Mouse (Mus musculus) gastrocnemius, postnatal 14 days (tissue): Measurements from ENCODE around the gene Wars. TPM values are rescaled to one million over a fixed set of nuclear protein-coding genes. Genes with fewer than 3 reads are reported as not detected.
"Not testable (repeated sequence)": the region's sequence is repeated elsewhere in the genome, so short reads cannot be mapped to it uniquely, and the experiment has no call there.

ENCODE experiments used
- DNase-seq: peaks from one replicate; pipeline ENCODE4 v3.0.0; 2021; ENCODE audit warnings: mixed read lengths
- intact Hi-C: fragments of 180-260 bp; cut with DNase I; formaldehyde crosslinking; loops from one replicate; pipeline ENCODE4 v1.15.1; 2025; ENCODE audit warnings: low total_unique reads
- total RNA-seq, 2 experiments: library from RNA; stranded (reverse); gene quantifications; 2 replicates each; pipeline ENCODE4 v1.2.3; 2021

Gene Wars
- total RNA-seq, 2 experiments from 2014 or later = 22.5 to 25.9 TPM

DNA sequence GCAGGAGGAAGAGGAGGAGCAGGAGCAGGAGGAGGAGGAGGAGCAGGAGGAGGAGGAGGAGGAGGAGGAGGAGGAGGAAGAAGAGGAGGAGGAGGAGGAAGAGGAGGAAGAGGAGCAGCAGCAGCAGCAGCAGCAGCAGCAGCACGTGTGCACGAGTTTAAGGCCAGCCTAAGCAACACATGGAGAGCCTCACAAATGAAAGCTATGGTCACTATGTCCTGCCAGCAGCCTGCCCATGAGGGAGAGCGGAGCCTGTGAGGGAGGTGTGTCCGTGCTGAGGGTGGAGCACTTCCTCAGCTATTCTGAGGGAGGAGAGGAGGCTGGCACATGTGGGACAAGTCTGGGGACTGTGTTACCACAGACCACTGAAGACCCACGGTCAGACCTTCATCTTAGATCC is 20.9 kb downstream of the Wars start:
- DNase-seq = no peak
- intact Hi-C loops = no loop called here

DNA sequence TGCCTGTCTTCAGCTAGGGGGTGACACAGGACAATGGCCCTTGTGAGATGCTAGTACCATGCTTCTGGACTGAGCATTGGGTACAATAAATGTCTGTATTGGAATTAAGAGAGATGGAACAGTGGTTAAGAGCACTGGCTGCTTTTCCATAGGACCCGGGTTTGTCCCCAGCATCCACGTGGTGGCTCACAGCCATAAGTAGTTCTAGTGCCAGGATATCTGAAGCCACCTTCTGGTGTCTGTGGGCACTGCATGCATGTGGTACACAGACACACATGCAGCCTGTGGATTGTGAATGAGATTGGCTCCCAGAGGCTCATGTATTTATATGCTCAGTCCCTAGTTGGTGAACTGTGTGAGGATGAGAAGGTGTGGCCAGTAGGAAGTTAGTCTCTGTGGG is 24.4 kb downstream of the Wars start:
- DNase-seq = no peak
- intact Hi-C loops = no loop called here

DNA sequence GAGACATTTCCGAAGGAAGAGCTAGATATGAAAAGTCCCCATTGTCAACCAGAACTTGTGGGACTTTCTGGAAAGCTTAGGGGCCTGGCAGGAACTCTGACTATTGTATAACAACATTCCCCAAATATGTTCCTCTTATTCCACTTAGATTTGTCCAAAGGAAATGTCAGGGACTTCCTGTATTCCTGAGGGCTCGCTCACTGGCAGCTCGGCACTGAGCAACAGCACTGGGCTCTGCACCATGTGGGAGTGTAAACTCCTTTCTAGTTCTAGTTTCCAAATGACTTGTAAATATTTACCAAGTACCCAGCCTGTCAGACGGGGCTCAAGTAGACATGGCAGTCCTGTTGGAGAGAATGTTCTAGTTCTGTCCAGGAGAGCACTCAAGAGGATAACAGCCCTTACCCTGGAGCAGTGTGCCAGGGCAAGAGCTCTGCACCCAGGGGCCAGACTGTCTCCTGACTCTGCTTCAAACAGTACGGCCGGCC is 28.9 kb downstream of the Wars start:
- intact Hi-C loops = no loop called here
- no peak for DNase-seq

DNA sequence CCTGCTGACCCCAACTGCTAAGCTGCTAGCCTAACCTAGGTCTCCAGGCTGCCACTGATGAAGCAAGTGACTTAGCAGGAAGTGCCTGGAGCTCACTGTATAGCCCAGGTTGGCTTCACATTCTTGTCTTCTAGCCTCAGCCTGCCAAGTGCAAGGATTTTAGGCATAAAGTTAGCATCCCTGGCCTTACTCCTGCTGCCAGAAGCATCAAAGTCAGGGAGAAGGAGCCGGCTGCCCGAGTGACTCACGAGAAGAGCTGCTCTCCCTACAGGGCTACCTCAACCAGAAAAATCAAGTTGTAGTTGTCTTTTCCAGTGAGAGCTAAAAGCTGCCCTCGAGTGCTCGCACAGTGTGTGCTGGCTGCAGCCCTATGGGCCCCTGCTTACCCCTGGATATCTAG is 35.5 kb downstream of the Wars start:
- intact Hi-C loops = no loop called here
- DNase-seq = no peak

DNA sequence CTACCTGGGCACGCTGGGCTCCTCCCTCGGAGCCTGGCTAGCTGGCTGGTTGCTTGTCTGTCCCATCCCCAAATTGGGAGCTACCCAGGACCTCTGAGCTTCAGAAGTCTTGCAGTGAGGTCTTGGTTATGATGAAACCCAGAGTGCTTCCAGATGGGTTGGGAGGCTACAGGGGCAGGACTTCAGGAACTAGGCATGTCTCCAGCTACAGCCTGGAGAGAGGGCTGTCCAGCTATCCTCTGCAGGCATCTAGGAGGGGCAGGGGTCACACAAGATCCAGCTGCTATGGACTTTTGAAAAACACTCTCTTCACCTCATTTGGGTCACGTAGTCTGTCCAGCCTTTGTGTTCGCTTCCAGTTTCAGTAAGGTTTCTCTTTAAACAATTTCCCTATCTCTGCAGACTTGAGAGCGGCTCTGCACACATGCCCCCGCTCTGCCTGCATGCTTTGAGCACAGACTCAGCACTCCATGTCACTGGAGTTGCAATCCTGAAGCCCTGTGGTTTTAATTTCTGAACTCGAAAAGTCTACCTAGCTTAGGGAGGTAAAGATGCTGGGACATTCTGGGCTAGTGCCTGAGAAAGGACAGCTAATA is 36.3 kb downstream of the Wars start:
- intact Hi-C loops = no loop called here
- peak; percentile 57 for DNase-seq

DNA sequence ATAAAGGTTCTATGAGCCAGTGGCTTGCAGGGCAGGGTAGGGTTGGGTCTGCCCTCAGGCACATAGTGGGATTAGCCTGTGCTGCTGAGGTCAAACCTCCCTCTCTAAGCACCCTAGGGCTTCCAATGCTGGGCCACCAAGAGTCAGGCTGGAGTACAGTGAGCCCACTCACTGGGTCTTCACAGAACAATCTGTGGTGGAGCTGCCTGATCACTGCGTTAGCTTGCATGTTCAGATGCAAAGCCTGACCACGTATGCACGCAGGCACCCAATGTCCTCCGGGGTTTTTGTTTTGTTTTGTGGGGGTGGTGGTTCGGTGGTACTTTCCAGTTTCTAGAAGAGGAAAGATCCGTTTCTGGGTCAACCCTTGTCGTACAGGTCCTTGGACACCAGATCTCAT is 36.9 kb downstream of the Wars start:
- intact Hi-C loops = no loop called here
- DNase-seq = no peak

DNA sequence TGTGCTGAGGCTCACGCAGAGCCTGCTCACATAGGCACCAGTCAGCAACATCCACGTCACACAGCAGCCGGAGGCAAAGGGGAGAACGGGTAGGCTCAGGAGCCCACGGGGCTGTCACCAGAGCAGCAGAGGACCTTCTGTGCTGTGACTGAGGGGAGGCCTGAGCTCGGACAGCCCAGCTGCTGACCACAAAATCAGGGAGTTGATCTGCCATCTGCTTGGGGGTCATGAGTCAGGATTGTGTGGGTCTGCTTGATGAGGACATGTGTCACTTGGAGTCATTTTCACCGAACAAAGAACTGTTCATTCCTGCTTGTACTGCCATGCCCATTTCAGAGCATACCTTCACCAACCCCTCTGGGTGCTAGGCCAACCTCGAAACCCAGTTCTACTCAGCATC is 37.8 kb downstream of the Wars start:
- no peak for DNase-seq
- intact Hi-C loops = no loop called here

DNA sequence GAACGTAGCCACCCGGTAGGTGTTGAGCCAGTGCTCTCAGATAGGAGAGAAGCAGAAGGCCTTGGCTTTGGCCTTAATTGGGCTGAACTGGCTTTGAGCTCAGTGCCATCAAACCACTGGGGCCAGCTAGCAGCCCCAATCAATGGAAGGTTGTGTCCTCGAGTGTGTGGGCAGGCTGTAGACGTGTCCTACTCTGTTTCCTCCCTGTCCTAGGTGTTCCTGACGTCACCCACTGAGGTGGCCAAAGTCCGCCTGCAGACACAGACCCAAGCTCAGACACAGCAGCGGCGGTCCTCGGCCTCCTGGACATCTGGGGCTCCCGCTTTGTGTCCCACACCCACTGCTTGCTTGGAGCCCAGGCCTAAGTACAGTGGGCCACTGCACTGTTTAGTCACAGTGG is 38.9 kb downstream of the Wars start:
- DNase-seq = no peak
- intact Hi-C loops = no loop called here

DNA sequence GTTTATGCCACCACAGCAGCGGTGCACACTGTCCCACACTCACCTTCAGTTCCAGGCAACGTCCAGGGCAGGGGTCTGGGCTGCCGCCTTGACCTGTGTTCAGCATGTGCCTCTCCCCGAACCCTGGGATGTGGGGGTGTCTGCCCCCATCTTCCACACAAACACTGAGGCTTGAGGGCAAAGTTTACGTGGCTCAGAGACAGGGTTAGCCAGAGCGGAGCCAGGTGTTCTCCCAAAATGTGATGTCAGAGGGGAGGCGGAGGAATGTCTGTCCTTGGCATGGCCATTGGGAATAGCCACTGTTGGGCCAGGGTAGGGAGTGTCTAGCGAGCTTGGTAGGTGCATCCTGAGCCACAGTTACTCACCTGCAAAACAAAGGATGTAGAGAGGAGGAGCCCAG is 41.2 kb downstream of the Wars start:
- intact Hi-C loops = loop anchor here (5.0 kb wide), 1 partner anchor 41 kb away; no protein-coding TSS in a partner anchor
- no peak for DNase-seq

DNA sequence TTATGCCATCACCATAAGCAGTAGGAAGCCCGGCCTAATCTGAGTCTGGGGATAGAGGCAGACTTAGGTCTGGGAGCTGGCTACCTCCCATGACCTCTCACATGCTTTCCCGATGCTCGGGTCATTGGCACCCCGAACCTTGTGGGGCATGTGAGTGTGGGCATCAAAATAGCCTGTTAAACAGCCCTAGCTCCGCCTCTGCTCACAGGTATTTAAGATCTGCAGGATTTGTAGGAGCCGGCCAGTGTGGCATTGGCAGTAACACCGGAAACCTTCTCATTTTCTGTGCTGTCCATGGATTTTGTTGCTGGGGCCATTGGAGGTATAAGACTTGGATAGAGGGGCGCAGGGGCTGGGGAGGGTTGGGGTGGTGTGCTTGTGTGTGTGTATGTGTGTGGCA is 43.1 kb downstream of the Wars start:
- intact Hi-C loops = loop anchor here (5.0 kb wide), 1 partner anchor 39 kb away; no protein-coding TSS in a partner anchor
- DNase-seq = no peak

DNA sequence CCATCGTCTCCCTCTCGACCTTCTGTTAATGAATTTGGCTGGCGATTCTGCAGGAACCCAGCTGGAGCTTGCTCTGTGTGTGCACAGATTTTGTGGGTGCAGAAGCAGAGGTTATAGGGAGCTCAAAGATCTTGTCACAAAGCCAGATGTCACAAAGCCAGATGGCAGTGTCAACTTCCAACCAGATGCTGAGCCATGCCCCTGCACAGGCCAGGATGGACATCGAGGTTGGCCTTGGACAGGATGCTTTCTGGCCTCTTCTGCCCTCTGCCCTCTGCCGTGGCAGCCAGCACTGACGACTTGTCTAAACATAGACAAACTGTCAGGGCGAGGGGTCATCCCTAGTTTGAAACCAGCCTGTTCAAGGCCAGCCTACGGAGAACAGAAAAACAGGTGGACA is 43.8 kb downstream of the Wars start:
- no peak for DNase-seq
- intact Hi-C loops = loop anchor here (5.0 kb wide), 1 partner anchor 38 kb away; no protein-coding TSS in a partner anchor

DNA sequence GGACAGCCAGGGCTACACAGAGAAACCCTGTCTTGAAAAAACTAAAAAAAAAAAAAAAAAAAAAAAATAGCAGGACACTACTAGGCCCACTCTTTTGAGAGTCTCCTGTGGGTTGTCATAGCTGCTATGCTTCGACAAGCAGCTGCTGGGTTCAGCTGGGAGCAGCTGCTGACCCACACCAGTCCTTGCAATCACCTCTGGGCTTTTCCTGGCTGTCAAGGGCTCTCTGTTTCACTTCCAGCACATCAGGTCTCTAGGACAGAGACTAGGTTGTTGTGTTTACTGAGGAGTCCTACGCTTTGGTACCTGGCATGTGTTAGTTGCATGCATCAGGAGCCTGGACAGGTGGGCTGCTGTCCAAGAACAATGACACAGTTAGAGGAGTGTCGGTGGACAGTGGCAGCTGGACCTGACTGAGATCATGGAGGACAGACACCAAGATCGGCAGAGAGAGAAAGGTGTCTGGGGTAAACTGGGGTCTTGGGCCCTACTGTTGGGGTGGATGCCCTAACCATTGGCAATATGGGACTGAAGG is 44.4 kb downstream of the Wars start:
- intact Hi-C loops = loop anchor here (5.0 kb wide), 1 partner anchor 37 kb away; no protein-coding TSS in a partner anchor
- DNase-seq = no peak

DNA sequence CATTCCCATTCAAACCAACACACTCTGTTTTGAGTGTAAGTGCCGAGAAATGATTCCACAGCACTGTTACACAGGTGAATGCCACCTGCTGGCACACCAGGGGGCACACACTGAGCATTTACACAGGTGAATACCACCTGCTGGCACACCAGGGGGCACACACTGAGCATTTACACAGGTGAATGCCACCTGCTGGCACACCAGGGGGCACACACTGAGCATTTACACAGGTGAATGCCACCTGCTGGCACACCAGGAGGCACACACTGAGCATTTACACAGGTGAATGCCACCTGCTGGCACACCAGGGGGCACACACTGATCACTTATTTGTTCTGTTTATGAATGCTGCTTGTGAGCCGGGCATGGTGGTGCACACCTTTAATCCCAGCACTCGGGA is 45.9 kb downstream of the Wars start:
- intact Hi-C loops, DNase-seq: not testable (repeated sequence)

DNA sequence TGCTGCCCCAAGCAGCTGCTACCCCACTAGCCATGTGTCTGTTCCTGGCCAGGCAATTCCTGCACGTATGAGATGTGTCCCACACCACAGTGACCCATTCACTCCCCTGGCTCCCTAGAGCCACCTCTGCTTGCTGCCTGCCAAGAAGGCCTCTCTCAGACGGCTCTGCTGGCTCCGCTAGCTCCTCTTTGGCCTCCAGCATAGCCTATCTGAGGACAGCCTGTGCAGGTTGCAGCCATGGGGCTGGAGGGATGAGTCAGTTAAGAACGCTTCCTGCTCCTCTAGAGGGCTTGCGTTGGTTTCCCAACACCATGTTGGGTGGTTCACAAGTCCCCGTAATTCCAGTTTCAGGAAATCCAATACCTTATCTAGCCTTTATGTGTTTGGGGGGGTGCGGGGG is 51.3 kb downstream of the Wars start:
- DNase-seq = peak; percentile 40
- intact Hi-C loops = loop anchor here (5.0 kb wide), 1 partner anchor 40 kb away; no protein-coding TSS in a partner anchor

DNA sequence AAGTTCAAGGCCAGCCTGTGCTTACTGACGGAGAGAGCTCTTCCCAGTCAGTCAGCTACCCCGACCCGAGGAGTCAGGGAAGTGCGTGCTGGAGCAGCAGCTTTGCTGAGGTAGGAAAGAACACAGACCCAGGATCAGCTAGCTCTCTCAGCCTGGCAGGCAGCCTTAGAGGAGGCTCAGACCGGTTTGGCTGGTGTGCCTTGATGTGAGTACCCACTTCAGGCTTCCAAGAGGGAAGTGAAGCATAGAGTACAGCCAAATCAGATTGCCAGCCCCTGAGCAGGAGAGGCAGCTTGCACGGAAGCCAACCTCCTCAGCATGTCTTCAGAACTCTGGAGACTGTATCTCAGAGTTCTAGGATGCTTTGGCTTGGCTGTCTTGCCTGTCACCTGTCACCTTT is 52.8 kb downstream of the Wars start:
- no peak for DNase-seq
- intact Hi-C loops = loop anchor here (5.0 kb wide), 1 partner anchor 41 kb away; no protein-coding TSS in a partner anchor

DNA sequence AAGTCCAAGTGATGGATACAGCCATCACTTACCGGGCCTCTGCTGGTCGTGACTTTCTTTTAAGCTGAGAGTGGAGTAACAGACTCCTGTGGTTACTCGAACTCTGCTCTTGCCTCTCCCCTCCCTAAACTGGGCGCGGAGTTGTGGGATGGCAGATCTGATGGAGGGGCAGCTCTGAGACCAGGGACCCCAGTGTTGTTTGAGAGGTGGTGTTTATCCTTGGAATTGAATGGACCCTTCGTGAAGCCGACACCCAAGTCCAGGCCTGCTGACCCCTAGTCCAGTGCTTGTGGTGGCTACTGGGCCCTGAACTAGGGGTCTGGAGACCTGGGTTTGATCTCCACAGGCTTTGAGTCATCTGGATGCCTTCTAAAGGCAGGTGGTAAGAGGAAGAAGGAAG is 57.3 kb downstream of the Wars start:
- intact Hi-C loops = no loop called here
- DNase-seq = no peak

DNA sequence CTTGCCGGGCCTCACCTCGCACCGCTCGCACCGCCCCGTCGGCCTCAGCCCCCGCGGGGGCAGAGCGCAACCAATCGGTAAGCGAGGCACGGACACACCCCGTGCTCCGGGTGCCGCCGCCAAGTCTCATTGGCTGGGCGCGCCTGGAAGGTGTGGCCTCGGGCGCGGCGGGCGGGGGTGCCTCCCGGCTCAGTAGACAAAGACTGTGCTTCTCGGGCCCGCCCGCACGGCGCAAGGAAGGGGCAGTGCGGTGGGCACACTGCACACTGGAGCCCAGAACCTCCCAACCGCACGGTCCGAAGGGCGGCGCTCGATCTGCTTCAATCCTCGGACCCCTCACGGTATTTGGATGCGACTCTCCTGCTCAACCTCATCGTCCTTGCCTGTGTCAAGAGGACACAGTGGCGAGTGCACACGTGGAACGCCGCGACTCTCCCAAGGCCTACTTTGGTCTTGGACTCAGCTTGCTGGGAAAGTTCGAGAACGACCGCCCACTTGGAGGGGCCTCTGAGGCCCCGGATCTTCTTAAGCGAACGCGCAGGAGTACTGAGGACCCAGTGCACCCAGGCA is 58.0 kb downstream of the Wars start, which contains the start of the genes Slc25a29 and Slc25a47:
TSS of gene Slc25a29 (minus strand) at position 44 of the 570 bp plus-strand sequence.
TSS of gene Slc25a47 (plus strand) at position 207 of the 570 bp plus-strand sequence.
- intact Hi-C loops = no loop called here
- peak; percentile 98 for DNase-seq

DNA sequence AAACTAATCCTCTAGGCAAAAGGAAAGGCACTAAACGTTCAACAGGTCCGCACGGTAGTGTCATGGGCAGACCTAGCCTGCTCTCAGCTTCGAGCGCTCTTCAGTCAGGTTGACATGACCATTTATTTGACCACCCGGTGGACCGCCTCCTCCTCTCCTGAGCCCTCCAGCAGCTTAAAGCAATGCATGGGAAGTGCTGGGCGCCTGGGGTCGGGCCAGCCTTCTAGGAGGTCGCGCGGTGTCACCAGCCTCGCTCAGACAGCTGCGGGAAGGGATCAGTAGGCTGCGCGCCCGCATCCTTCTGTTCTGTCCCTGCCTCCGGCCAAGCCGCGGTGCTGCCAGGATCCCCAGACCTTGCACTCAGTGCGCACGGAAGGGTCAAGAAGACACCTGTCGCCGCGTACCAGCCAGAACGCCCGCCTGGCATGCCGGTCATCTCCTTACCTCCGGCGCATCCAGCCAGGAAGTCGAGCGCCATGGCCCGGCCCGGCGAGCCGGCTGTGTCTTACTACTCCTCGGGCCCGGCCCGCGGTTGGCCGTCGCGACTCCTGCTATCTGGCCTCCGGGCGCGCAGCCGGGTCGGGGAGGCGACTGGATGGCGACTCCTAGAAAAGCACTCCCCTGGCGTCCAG is 58.6 kb downstream of the Wars start:
- intact Hi-C loops = no loop called here
- no peak for DNase-seq

DNA sequence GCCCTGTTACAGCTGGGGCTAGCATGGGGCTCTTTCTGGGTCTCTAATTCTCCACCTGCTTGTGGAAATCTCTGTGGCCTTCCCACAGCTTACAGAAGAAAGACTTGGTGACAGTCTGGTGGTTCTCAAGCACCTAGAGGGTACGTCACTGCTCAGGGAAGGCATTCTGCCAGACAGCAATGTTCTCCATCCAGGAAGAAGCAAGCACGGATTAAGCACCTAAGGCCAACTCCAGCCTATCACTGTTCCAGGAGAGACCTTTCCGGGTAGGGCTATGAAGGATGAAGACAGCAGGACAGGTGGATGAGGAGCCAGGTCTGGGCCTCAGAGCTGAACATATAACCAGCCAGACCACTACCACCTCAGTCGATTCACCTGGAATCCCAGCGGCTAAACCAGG is 59.2 kb downstream of the Wars start:
- DNase-seq = no peak
- intact Hi-C loops = no loop called here

DNA sequence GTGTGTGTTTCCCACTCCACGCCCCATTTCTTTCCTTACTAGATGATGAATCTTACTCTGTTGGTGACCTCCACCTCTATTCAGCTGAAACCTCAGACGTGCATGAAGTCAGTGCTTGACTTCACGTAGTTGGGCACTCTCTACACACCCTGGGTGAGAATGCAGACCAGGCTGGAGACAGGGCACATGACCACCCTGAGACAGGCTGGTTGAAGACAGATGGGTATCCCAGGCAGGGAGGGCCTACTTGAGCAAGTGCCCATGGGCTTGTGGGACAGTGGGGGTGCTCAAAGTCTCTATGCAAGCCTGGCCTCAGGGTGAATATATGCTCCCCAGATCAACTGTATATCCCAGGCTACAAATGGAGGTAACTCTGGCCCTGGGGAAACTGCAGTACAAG is 59.6 kb downstream of the Wars start:
- no peak for DNase-seq
- intact Hi-C loops = no loop called here
